Mouse (Mus musculus): ENCODE results near the gene Nagpa. TPM values are rescaled to one million over a fixed set of nuclear protein-coding genes. Genes with fewer than 3 reads are reported as not detected.

The Nagpa gene
- polyA plus RNA-seq, 1 experiment from 2014 or later: 9.4 TPM

DNA sequence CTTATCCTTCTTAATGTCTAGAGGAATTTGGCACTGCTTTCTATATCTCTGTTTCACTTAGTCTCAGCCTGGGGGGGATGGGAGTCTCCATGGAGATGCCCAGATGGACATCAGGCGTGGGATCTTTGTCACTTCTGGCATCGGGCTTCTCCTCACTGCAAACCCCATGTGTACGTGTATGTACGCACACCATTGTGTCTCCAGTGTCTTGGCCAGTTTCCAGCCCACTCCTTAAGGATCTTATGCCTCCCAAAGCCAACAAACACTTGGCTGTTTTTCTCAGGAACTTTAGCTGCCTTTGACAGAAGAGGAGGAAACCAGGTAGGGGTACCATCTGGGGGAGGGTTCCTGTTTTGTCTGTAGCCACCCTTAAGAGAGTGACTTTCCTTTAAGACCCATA is 17.6 kb upstream of the Nagpa start:
- 50% methylated on average over 4 of the region's 4 CpGs for WGBS

DNA sequence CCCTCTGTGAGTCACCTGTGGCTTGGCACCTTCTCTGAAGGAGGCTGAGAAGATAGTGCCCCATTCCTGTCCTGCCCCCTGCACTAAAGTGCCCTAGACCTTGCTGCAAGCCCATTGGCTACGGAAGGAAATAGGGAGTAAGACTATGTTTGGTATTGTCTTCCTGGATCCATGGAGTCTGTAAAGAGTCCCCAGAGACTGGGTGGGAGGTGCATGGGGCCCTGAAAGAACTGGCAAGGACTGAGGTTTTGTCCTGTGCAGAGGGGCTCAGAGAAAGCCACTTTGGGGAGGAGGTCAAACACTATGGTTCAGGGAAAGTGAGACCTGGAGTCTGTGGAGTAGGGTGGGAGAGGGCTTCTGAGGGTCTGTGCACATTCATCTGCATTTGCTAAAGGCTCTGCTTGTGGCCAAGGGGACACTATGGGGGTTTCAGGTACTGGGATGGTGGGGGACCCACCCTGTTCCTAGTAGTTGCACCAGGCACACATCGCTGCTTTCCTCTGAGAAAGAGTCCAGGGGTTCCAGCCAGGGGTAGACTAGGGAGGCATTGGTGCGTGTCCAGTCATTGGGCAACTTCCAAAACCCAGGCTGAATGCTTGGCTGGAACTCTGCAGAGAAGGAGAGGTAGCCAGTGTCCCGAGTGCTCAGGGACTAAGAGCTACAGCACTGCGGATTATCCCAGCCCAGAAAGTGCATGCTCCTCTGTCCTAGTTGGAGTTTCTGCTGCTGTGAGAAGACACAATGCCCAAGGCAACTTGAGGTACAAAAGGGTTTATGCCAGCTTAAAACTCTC is 13.7 kb upstream of the Nagpa start:
- no peak overlapping the region for H3K4me3 ChIP-seq
- no peak overlapping the region for H3K27ac ChIP-seq
- H3K4me1 ChIP-seq: no peaks in the 10 kb centered on the region
- no peak for ATAC-seq
- H3K9me3 ChIP-seq (replicated peaks): no peaks in the 10 kb centered on the region
- H3K4me2 ChIP-seq: no peak overlapping the region
- no peak overlapping the region for H3K9ac ChIP-seq
- WGBS: 59% methylated on average over 5 of the region's 5 CpGs
- H3K27me3 ChIP-seq: 0 out of 2 replicates have a peak, but pooled peaks cover 9% of the 10 kb centered on the region
- no peaks in the 10 kb centered on the region for H3K36me3 ChIP-seq (ENCODE audit: poor library complexity, severe bottlenecking)

More for the DNA sequence above, 17.6 kb upstream of the Nagpa start:
- H3K27ac ChIP-seq: no peak overlapping the region
- no peak overlapping the region for H3K4me3 ChIP-seq
- H3K9ac ChIP-seq: no peak overlapping the region
- no peak overlapping the region for H3K4me2 ChIP-seq
- no peaks in the 10 kb centered on the region for H3K36me3 ChIP-seq (ENCODE audit: poor library complexity, severe bottlenecking)
- no peaks in the 10 kb centered on the region for H3K9me3 ChIP-seq (replicated peaks)
- 0 out of 2 replicates have a peak, but pooled peaks cover 14% of the 10 kb centered on the region for H3K27me3 ChIP-seq
- ATAC-seq: no peak
- H3K4me1 ChIP-seq: no peaks in the 10 kb centered on the region

DNA sequence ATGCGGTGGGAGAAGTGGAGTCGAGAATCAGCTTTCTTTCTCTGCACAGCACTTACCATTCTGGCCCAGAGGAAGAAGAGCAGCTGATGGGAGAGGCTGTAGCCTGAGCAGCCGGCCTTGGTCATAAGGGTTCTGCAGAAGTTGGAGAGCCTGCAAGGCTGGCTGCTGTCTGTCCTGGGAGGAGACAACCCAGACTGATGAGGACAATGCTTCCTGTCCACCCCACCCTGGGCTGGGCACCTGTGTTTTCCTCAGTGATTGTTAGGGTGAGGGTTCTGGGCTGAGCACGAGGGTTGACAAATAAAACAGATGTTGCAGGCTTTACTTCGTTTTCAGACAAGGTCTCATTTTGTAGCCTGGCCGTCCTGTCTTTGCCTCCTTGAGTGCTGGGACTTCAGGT is 12.9 kb upstream of the Nagpa start:
- no peak for ATAC-seq
- 80% methylated on average over 6 of the region's 6 CpGs for WGBS

DNA sequence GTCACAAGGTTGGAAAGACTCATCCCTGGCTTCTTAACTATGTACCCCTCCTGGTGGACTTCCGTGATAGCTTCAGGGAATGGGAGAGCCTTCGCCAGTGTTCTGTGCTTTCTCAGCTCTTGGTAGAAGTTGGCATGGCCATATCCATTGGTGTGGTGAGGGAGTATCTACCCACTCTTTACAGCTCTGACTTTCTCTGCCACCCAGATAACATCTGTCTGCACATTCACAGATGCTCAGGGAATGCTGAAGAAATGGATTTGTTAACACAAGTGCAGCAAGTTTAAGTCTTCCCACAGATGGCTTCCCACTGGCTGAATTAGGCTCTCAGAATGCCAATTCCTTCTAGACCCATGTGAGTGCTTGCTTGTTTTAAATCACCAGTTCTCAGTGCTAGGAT is 10.3 kb upstream of the Nagpa start:
- Histone ChIP-seq H3K27ac (no peak overlapping the region), H3K4me3 (no peak overlapping the region), H3K36me3 (ENCODE audit: poor library complexity, severe bottlenecking) (no peaks in the 10 kb centered on the region), H3K9me3 (replicated peaks) (no peaks in the 10 kb centered on the region), H3K27me3 (peaks cover 18% of the 10 kb centered on the region; the same call in 1 of the 2 replicates), H3K4me2 (no peak overlapping the region), H3K9ac (no peak overlapping the region), H3K4me1 (no peaks in the 10 kb centered on the region)
- WGBS: 85% methylated on average over 2 of the region's 2 CpGs
- ATAC-seq: no peak

More for the DNA sequence above, 12.9 kb upstream of the Nagpa start:
- H3K4me1 ChIP-seq: no peaks in the 10 kb centered on the region
- H3K4me2 ChIP-seq: no peak overlapping the region
- H3K36me3 ChIP-seq (ENCODE audit: poor library complexity, severe bottlenecking): no peaks in the 10 kb centered on the region
- no peak overlapping the region for H3K27ac ChIP-seq
- H3K4me3 ChIP-seq: no peak overlapping the region
- no peak overlapping the region for H3K9ac ChIP-seq
- H3K9me3 ChIP-seq (replicated peaks): no peaks in the 10 kb centered on the region
- H3K27me3 ChIP-seq: peaks cover 12% of the 10 kb centered on the region; the same call in 1 of the 2 replicates

DNA sequence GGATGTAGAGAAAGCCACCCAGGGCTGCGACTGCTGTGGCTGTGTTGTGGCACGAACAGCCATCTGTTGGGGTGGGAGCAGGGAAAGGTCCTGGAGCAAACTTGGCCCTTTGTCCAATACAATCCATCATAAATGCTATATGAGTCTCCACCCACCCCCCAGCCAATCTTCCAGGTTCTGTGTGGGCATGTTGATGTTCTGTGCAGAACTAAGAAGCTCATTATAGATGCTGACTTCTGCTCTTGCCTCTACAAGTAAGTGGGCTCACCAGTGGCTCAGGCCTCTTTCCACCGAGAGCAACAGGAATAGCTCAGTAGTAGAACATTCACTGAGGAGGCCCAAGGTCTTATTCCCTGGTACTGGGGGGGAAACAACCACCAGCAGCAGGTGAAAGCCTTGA is 8.3 kb upstream of the Nagpa start:
- H3K9ac ChIP-seq: no peak overlapping the region
- H3K4me1 ChIP-seq: no peaks in the 10 kb centered on the region
- no peaks in the 10 kb centered on the region for H3K36me3 ChIP-seq (ENCODE audit: poor library complexity, severe bottlenecking)
- no peak for ATAC-seq
- H3K9me3 ChIP-seq (replicated peaks): no peaks in the 10 kb centered on the region
- H3K27me3 ChIP-seq: peaks cover 15% of the 10 kb centered on the region; the same call in 1 of the 2 replicates
- no peak overlapping the region for H3K27ac ChIP-seq
- no peak overlapping the region for H3K4me2 ChIP-seq
- H3K4me3 ChIP-seq: no peak overlapping the region
- WGBS: 80% methylated on average over 3 of the region's 3 CpGs

DNA sequence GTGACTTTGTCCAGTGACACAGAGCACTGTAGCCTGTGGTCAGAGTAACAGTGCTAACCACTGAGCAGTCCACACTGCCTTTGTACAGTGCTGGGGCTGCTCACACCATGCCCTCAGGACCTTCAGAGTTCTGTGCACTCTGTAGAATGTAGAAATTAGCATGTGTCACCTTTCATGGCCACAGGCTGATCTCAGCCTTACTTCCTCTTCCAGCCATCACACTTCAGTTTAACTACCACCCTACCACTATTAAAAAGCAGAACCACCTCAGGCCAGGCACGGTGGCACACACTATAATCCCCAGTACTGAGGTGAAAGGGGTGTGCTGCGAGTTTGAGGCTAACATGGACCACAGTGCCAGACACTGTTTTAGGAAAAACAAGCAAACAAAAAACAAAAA is 6.6 kb upstream of the Nagpa start:
- H3K27ac ChIP-seq: no peak overlapping the region
- H3K27me3 ChIP-seq: peaks cover 23% of the 10 kb centered on the region
- no peak overlapping the region for H3K4me2 ChIP-seq
- H3K36me3 ChIP-seq (ENCODE audit: poor library complexity, severe bottlenecking): no peaks in the 10 kb centered on the region
- no peak overlapping the region for H3K9ac ChIP-seq
- no peaks in the 10 kb centered on the region for H3K9me3 ChIP-seq (replicated peaks)
- no peak for ATAC-seq
- WGBS: 85% methylated on average over 2 of the region's 2 CpGs
- H3K4me1 ChIP-seq: no peaks in the 10 kb centered on the region
- no peak overlapping the region for H3K4me3 ChIP-seq

DNA sequence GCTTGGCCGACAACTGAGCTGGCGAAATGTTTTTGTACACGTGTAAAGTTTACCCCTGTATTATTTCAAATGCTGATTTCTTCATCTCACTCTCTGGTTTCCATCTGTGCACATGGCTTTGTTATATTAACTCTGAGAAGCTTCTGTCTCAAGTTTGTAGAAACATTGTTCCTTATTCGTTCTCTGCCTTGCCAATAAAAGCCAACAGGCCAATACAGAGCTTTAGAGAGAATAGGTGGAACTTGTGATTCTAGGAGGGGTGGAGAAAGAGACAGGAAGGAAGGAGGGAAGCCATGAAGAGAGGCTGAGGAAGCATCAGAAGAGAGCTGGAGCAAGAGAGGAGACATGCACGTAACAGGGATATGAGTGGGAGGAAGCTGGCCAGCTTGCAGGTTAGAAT is 2.2 kb upstream of the Nagpa start:
- WGBS: 77% methylated on average over 5 of the region's 5 CpGs
- Histone ChIP-seq H3K4me1 (peaks cover 6% of the 10 kb centered on the region), H3K9ac (no peak overlapping the region), H3K9me3 (replicated peaks) (no peaks in the 10 kb centered on the region), H3K27ac (no peak overlapping the region), H3K27me3 (peaks cover 22% of the 10 kb centered on the region), H3K4me2 (no peak overlapping the region), H3K4me3 (no peak overlapping the region), H3K36me3 (ENCODE audit: poor library complexity, severe bottlenecking) (no peaks in the 10 kb centered on the region)
- no peak for ATAC-seq

DNA sequence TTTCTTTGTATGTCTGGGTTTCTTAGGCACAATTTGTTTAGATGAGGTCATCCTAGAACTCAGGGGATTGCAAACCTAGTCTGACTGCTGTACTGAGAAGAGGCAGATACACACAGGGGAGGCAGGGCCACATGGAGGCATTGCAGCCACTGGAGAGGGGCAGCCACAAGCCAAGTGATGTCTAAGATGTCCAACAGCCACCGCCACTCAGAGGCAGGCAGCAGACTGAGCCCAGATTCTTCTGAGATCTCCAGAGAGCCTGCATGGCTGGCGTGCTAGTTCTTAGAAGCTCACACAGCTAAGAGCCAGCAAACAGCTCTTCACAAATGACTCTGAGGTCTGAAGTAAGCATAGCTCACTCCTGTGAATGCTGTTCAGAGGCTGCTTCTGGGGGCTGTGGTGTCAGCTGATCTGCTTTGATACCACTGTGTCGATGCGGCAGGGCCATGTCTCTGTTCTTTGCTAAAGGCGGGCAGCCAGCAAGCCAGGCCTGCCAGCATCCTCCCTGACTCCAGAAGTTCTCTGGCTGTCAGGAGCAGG is 1.7 kb upstream of the Nagpa start:
- Histone ChIP-seq H3K36me3 (ENCODE audit: poor library complexity, severe bottlenecking) (no peaks in the 10 kb centered on the region), H3K27ac (no peak overlapping the region), H3K9me3 (replicated peaks) (no peaks in the 10 kb centered on the region), H3K4me1 (peaks cover 6% of the 10 kb centered on the region), H3K27me3 (peaks cover 22% of the 10 kb centered on the region), H3K4me2 (no peak overlapping the region), H3K9ac (no peak overlapping the region), H3K4me3 (no peak overlapping the region)
- ATAC-seq: no peak
- 90% methylated on average over 5 of the region's 5 CpGs for WGBS

DNA sequence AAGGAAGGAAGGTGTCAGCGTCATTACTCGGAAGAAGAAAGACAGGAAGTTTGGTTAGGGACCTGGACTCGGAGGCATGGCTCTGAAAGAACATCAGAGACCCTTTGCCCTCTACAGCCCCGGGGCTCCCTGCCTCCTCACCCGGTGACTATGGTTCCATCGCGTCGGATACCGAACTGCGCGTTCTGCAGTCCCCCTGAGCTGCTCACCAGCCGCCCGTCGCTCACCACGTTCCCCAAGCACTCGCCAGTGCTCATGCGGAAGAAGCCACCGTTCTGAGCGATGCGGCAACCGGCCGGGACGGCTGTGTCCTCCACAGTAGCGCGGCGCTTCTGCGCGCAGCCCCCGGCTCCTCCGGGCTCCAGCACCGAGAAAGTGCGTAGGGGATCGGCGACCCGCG is 612 bp downstream of the Nagpa start:
- Histone ChIP-seq H3K4me2 (peak overlapping the region; percentile 95), H3K9ac (peak overlapping the region; percentile 71), H3K4me1 (peaks cover 6% of the 10 kb centered on the region), H3K27me3 (peaks cover 14% of the 10 kb centered on the region), H3K27ac (no peak overlapping the region), H3K36me3 (ENCODE audit: poor library complexity, severe bottlenecking) (no peaks in the 10 kb centered on the region), H3K9me3 (replicated peaks) (no peaks in the 10 kb centered on the region), H3K4me3 (peak overlapping the region; percentile 81)
- ATAC-seq: peak; percentile 50; the same call in 1 of the 2 replicates
- WGBS: 2% methylated on average over 32 of the region's 36 CpGs

DNA sequence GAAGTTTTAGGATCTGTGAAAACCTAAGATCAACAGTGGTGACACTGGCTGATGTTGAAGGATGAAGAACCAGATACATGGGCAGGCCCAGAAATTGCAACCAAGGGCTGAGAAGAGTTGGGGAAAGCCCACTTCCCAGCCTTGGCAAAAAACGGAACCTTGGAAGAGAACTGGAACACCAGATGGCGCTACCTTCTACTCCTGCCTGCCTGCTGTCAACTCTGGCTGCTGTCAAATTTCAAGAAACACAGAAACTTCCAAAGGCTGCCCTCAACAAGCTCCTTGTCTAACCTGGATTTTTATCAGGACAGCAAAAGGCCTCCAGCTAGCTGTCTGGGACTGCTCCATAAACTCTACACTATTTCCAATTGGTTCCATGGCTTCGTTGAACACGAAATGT is 1.1 kb downstream of the Nagpa start:
- Histone ChIP-seq H3K4me1 (peaks cover 6% of the 10 kb centered on the region), H3K36me3 (ENCODE audit: poor library complexity, severe bottlenecking) (no peaks in the 10 kb centered on the region), H3K27ac (no peak overlapping the region), H3K27me3 (peaks cover 14% of the 10 kb centered on the region), H3K4me3 (peak overlapping the region; percentile 81), H3K4me2 (peak overlapping the region; percentile 95), H3K9ac (no peak overlapping the region), H3K9me3 (replicated peaks) (no peaks in the 10 kb centered on the region)
- no peak for ATAC-seq
- WGBS: 12% methylated on average over 4 of the region's 4 CpGs

DNA sequence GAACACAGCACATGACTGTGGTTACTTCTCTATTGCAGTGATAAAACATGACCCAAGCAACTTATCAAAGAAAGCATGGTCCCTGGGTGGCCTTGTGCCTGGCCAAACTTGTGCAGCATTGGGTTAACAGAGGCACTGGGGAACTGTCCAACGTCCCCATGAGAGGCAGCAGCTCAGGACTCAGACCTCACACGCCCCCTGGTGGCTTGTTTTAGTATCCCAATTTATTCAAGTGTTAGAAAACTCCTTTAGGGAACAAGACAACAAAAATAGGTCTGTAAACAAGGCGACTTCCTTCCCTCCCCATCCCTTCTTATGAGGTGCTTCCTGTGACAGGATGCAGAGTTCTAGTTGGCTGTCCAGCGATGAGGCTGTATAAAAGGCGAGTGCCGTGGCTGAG is 8.7 kb downstream of the Nagpa start:
- no peak overlapping the region for H3K4me2 ChIP-seq
- H3K9me3 ChIP-seq (replicated peaks): no peaks in the 10 kb centered on the region
- H3K4me3 ChIP-seq: no peak overlapping the region
- 30% methylated on average over 6 of the region's 6 CpGs for WGBS
- H3K4me1 ChIP-seq: no peaks in the 10 kb centered on the region
- no peaks in the 10 kb centered on the region for H3K27me3 ChIP-seq
- no peaks in the 10 kb centered on the region for H3K36me3 ChIP-seq (ENCODE audit: poor library complexity, severe bottlenecking)
- no peak for ATAC-seq
- H3K9ac ChIP-seq: no peak overlapping the region
- no peak overlapping the region for H3K27ac ChIP-seq

DNA sequence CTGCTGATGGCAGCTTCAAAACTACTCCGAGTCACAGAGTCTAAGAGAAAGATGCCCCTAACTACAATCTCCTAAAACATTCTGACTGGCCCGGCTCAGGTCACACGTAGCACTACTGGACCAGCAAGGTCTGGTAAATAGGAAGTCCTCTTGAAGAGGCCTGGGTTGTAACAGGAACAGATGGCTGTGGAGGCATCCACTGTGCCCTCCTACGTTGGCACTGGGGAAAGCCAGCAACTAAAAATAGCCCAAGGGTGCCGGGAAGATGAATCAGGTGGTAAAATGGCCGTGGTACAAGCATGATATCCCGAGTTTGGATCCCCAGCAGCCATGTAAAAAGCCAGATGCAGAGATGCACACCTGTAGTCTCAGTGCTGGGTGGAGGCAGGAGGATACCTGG is 17.6 kb downstream of the Nagpa start:
- WGBS: 83% methylated on average over 7 of the region's 7 CpGs
- ATAC-seq: no peak
- Histone ChIP-seq H3K36me3 (ENCODE audit: poor library complexity, severe bottlenecking) (no peaks in the 10 kb centered on the region), H3K4me1 (no peaks in the 10 kb centered on the region), H3K9me3 (replicated peaks) (no peaks in the 10 kb centered on the region), H3K4me2 (no peak overlapping the region), H3K27me3 (0 out of 2 replicates have a peak, but pooled peaks cover 4% of the 10 kb centered on the region), H3K27ac (no peak overlapping the region), H3K4me3 (no peak overlapping the region), H3K9ac (no peak overlapping the region)
